Mouse (Mus musculus) telencephalon, adult 2 months (tissue): ENCODE results near the gene Ovol1.

Experiments
- DNase-seq: peaks from one replicate; pipeline ENCODE4 v3.0.0-alpha.2; 2011; ENCODE audit warnings: low read depth, low spot score

The Ovol1 gene

DNA sequence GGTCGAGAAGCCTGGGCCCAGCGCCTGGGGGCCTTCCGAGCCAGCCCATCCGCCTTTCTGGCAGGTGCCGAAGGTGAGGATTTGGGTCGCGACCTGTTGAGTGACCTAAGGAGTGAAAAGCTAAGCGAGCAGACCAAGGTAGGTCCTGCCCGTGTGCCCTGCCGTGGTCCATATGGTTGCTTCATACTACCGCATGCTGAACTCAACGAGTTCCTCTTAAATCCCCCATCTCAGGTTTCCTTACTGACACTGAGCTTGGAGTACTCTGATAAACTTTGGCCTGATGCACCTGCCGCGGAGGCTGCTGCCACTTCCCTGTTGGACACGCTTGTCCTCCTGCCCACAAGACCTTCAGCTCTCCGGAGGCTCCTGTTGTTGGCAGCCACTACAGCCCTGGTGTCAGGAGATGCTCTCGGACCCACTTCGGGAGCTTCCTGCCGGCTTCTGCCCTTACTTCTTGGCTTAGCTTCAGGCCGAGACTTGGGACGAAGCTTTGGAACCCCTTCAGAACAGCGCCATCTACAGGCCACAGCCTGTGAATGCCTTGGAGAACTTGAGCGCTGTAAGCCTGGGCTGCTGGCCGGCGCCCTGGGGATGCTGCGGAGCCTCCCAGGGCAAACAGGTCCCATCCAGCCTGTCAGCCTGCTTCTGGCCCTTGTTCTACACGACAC is 8.2 kb upstream of the Ovol1 start:
- DNase-seq: peak; percentile 72

DNA sequence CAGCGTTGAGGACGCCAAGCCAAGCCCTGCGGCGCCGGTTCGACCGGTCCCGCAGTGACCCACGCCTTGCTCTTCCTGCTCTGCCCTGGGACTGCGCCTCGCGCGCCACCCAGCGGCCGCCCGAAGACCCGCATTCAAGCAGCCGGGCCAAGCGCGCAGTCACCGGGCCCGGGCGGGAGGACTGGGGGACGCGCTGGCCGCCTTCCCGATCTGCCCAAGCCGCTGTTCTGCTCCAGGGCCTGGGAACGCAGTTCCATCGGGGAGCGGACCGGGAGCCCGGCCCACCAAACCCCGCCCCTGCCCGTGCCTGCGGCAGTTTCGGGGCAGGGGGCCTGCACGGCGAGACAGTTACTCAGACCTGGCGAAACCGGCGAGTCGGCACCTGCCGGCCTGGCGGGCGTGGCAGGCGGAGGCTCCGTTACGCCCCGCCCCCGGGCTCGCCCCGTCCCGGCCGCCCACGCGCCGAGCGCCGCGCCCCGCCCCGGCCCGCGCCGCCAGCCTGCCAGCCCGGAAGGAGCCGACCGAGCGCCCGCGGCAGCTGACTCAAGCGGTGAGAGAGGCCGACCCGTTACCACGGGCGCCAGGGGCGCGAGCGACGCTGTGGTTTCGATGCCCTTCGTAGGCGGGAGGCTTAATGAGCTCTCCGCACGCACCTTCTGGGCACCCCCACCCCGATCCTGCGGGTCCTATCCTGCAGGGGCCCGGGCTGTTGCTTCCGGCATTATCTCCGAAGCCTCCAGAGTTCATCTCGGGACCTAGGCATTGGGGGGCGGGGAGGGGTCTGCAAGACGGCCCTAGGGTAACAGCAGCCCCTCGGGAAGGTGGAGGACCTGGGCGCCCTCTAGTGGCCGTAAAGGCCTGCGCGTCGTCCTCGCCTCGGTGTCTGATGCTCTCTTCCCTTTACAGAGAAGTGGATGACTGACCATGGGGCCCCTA is 7.4 kb upstream of the Ovol1 start, which contains the start of gene Ap5b1:
TSS of gene Ap5b1 (plus strand) at position 492 of the 936 bp plus-strand sequence.
- peak; percentile 46 for DNase-seq

DNA sequence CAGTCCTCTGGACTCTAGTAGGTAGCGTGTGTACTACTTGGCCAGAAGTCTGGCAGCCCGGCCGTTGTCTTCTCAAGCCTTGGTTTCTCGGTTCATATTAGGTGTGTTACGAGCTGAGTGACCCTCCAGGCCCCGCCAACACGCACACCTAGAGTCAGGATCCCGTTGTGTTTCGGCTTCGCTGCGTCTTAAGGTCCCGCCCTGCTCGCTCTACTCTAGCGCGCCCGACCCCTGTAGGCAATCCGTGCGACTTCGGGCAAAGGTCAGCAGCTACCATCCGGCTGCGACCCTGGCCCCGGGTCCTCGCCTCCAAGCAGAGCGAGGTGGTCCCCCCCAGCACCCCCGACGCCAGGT is 6.7 kb upstream of the Ovol1 start:
- no peak for DNase-seq

DNA sequence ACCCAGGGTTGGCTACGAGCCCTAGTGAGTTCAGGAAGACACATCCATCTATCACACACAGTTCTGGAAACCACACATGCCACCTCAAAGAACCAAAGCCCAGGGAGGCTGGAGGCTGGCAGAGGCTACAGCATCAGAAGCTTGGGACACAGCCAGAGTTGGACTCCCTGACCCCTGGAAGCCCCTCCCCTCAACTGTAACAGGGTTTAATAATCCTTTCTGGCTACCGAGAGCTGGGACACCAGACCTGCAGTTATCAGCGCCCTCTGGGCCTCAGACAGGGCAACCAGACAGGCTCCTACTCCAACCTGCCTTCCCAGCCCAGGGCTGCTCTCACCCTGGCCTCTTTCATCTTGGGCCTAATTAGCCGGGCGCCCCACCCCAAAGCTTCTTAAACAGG is 5.9 kb upstream of the Ovol1 start:
- DNase-seq: no peak

DNA sequence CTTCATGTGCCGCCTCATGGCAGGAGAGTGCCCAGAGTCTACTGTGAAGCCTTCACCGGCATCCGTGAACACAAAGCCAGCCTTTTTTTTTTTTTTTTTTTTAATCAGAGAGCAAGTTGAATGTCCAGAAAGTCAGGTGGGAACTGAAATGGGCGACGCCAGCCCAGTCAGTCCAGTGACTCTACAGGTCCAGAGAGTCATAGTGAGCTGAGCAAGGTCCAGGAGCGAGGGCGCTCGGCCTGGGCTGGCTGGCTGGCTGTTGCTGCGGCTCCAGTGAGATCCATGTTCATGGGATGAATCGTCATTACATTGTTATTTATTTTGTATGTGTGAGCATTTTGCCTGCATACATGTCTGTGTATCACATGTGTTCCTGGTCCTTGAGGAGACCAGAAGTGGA is 2.3 kb upstream of the Ovol1 start:
- DNase-seq: no peak

DNA sequence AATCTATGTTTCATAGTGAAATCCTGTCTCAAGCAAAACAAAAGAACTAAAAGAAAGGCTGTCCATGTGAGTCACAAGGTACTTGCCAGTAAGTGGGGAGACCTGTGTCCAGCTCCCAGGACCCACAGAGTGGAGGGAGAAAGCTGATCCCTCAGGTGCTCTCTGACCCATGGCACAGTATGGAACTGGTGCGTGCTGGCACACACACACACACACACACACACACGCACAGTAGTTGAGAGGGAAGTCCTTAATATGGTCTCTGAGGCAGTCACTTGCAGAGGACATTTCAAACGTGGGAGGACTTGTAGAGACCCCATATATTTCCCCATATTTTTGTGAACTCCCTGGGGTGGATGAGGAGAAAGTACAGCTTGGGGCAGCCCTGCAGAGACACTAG is 1.4 kb upstream of the Ovol1 start:
- DNase-seq: no peak

DNA sequence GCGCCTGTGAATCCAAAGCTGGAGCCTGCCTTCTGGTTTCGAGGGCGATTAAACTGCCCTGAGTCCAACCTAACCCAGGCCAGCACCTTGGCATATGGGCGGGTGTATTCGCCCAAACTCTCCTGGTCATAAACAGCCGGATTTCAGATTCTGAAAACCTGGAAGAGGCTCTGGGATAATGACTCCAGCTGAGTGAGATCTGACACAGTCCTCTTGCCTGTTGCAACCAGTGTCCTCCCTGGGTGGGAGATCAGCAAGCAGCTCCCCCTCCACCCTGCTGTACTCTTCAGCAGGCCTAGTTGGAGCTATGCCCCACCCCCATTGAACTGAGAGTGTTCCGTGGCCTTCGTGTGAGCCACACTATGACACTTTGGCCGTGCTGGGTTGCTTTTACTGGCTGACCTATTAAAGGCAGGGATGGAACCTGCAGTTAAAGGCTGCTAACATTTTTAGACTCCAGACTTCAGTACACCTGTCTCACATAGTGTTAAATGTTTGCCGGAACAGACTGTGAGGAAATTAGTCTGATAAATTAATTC is 875 bp upstream of the Ovol1 start:
- DNase-seq: no peak

DNA sequence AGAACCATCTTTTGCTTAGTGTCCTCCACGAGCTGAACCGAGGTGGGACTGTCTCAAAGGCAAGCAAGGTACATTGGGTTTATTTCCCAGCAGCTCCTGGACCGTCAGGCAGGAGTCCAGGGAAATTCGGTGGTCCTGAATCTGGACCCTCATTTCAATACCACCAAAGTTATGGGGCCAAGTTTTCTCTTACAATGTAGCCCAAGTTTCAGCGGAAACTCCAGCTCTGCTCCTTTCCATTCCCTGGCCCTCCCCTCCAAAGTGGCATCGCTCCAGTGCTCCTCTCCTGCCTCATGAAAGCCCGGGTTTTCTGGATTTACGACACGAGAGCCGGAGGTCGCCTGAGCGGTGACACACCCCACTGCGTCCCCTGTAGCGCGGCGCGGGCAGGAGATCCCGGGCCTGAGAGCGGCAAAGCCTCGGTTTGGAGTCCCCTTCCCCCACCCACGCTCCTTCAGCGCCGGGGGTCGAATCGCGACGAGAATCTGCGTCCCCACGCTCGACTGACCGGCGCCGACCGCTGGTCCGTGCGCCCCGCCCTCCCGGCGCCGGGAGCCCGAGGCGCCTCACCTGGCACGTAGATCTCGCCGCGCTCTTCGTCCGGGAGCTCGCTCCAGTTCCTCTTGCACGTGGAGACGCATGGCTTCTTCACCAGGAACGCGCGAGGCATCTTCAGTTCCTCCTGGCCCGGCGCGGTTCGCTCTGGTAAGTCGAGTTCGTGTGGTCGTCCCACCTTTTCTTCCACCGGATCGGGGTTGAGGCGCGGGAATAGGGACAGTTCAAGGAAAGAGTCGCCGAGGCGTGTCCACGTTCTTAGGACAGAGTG is 602 bp downstream of the Ovol1 start:
- DNase-seq: no peak

DNA sequence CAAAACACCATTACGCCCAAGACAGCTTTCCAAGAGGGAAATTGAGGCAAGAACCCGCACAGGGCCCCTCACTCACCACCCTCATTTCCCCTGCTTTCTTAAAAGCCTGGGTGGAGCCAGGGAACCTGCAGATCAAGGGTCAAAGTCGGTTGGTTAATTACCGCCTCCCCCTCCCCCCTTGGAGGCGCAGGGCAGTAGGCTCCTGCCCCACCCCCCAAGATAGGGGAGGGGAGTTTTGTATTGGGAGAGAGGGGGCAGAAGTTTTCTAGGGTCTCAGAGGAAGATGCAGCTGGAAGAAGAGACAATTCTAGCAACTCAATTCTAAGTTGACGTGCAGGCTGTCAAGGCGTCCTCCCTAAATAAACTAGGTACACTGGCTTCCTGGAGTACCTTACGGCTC is 1.2 kb downstream of the Ovol1 start:
- DNase-seq: no peak

DNA sequence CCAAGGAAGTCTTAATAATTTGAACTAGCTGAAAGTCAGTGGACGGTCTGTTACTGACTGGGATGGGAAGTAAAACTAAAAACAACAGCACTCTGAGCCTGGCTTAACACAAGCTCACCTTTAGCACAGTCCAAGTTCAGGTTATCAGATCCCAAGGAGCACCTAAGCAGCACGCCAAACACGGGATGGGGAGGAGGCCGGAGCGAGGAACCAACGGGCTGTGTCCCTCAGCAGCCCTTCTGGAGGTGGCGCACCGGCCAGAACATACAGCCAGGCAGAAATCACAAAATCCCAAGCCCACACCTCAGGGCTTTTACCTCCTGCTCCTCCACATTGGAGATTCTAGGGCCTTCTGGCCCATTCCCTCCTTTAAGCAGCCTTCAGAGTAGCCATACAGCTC is 1.7 kb downstream of the Ovol1 start:
- DNase-seq: no peak

DNA sequence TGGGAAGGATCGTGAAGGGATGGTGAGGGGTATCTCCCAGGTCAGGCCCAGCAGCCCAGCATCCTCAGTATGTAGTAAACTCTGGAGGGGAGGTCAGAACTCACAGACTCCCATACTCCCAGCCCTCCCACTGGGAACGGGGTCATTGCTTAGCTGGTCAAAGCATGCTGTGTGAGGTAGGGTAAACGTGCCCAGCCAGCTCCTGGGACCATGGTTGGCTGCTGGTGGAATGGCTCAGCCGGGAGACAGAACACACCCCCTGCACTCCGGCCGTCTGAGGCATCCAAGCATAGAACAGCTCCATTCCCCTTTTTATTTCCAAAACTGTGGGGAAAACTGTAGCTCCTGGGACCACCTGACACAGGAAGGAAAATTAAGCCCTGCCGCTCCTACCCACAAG is 2.3 kb downstream of the Ovol1 start:
- DNase-seq: no peak

DNA sequence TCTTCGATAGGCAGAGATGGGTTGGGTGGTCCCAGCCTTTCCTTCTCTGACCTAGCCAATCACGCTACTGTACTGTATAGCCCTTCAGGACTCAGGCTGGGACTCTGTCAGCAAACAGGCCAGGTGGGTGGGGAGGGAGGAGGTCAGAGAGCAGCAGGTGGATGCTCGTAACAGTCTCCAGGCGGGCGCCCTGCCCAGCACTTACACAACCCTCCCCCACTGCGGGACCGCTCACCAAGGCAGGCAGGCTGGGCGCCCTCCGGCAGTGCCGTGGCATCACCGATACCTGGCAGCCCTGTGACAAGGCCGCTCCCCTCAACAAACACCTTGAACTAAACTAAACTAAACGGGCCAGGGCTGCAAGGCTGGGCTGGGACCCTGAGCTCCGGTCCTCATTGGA is 6.2 kb downstream of the Ovol1 start:
- no peak for DNase-seq

DNA sequence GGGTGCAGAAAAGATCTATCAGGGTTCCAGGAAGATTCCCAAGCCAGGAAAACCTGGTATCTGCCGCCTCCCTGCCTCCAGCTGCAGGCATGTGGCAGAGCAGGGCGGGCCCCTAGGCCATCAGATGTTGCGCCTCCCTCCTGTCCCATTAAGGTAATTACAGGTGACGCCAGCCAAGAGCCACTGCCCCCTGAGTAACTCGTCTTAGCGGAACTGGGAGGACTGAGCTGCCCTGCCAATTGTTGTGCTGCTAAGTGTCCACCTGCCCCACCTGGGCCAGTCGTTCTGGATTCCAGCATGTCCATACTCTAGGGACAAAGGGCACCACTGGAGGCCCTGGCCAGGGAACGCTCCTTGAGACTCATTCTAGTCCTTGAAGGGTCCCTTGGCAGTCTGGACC is 6.6 kb downstream of the Ovol1 start:
- no peak for DNase-seq

DNA sequence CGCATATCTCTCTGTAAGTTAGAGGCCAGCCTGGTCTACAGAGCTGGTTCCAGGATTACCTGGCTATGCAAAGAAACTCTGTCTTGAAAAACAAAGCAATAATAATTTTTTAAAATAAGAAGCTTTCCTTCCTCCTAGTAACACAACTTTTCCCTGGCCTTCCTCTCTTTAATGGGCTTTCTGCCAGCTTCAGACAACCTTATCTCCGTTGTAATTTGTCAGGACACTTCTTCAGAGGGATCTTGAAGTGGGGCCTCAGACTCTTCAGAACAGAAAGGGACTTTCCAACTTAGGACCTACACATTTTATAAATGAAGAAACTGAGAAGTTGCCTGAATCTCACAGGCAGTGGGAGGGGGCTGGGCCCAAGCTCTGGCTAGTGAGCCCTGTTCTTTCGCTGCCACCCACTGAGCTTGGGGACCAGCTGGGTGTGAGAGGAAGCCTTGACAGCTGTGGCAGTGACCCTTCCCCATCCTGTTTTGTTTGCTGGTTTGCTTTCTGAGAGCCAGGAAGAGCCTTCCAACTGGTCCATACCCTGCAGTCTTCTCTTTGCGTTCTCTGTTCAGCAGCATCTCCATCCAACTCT is 12.9 kb downstream of the Ovol1 start:
- DNase-seq: no peak

DNA sequence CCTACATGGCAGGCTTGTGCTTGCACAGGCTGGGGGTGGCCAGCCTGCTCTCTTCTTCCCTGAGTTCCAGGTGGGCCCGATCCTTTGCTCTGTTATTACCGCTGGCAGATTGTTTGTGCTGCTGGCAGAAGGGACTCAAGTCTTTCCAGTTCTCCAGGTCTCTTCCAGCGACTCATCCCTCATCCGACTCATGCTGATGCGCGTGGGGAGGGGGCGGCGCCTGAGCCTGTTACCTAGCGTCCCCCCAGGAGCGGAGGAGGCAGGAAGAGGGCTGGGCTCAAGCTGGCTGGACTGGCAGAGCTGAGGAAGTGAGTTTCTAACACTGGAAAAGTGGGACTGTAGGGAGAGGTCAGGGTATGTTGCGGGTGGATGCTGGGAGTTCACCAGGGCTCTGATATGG is 16.4 kb downstream of the Ovol1 start:
- DNase-seq: no peak

DNA sequence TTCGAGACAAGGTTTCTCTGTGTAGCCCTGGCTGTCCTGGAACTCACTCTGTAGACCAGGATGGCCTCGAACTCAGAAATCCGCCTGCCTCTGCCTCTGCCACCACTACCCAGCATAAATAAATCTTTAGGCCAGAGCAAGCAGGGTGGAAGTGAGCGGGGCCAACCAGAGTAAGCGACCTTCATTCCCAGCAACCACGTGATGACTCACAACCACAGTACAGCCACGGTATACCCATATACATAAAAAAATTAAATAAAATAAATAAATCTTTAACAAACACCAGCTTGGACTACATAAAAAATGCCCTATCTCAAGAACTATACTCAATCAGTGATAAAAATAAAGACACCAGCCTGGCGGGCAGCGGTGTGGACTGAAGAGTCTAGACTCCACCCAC is 17.1 kb downstream of the Ovol1 start:
- DNase-seq: no peak

DNA sequence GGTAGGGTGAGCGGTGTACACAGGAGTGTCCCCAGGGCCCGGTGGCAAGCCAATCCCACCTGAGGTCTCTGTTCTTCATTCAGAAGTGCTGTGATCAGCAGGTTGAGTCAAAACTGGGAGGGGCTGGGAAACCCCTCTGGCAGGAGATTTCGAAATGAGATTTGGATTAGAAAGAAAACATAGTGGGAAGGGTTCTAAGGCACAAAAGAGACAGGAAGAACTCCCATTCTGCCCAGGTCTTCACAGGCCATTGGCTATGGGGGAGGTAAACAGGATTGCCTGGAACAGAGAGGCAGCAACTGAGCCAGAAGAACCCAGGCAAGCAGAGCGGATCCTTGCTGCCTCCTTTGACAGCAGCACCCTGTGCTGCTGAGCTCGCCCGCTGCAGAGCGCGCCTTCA is 21.7 kb downstream of the Ovol1 start:
- no peak for DNase-seq

DNA sequence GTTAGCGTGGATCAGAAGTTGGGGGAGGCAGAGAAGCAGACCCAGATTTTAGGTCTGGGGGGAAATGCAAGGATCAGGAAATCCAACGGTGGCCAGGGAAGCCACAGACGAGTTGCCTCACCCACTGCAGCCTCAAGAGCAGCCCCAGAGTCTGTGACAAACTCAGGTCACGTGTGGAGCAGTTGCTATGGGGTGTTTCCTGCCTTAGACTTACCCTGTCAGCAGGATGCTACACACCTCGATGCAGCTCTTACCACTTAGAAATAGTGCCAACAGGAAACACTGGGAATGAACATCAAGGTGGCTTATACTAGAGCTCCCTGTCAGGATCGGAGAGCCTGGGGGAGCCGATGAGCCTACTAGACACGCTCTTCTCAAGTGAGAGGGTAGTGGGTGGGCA is 27.9 kb downstream of the Ovol1 start:
- DNase-seq: no peak

DNA sequence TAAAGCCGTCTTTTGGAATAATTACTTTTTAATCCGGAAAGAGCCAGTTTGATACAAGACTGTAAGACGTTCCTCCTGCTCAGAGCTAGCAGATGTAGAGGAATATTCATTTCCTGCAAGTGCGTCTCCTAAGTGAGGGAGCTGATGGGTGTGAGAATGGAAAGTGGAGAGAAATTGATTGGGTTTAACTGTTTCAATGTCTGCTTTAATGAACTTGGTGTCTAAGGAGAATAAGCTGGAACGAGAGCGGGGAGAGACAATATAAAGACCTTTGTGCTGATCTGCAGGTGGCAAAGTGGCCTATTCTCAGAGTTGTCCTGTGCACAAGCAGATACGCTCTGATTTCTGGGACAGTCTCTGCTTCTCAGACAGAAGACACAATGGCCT is 30.3 kb downstream of the Ovol1 start:
- DNase-seq: no peak

DNA sequence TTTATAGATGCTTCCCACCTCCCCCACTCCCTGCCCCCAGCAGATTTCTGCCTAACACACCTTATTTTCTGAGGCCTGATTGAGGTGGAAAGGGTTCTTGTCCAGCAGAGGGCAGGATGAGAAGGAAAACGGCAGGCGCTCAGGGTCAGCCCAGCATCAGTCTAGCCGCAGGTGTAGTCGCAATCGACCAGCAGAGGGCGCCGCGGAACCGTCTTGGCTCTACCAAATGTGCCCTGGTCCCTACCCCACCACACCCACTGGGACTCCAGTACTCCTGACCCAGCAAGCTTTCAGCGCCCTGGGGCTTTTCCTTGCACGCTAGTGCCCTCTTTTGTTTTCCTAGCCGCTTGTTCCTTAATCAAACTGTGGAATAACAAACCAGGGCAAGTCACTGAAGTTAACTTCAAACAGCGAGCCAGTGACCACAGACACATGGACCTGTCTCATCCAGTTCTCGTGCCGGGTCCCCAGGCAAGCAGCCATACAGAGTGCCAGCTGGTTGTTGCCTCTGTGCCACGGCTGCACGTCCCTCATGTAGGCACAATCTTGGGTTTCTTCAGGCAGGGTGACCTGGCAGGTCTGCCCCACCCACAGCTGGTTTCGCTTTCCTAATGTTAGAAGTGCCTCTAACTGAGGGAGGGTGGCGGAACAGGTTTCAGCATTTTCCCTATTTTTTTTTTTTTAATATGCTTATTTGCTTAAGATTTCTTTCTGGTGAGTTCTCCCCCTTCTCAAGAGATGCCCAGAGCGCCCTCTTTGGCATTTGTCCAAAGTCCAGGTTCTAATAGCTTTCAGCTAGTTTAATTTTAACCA is 30.9 kb downstream of the Ovol1 start:
- peak; percentile 45 for DNase-seq

DNA sequence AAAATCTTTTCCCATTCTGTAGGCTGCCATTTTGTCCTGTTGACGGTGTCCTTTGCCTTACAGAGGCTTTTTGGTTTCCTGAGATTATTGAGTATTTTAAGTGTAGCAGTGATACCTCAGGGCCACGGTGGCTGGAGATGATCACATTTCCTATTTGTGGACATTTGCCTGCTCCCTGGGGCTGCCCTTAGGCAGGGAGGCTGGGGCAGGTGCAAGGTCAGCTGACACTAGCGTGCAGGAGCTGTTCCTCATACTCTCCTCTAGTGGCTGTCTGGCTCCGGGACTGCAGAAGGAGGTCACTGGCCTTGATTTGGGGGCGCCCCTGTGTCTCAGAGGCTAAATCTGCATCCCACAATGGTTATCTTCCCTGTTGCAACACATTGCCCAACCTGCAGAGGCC is 35.2 kb downstream of the Ovol1 start:
- no peak for DNase-seq
